Mouse (Mus musculus): ENCODE measurements around the gene Rhox7a.
A peak's percentile ranks its signal among the peaks of the same experiment; 100 is the strongest.
"Not testable (repeated sequence)": the region's sequence is repeated elsewhere in the genome, so short reads cannot be mapped to it uniquely, and the experiment has no call there.

Gene Rhox7a

DNA sequence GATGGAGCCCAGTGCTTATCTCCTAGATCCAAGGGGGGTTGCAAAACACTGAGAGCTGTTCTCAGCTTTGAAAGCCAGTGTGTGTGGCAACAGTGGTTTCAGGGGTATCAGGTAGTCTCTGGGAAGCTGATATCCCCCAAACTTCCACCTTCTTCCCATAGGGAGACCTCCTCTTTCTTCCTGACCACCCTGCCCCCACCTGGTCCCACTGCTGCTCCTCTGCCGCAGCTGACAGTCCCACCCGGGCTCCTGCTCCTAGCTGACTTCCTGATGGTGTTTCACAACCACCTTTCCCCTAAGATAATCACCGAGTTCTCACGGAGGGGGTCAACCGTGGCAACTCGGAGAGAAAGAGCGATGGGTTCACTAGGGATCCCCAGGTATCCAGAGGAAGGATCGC lies at the start of gene Rhox7a:
Gene Rhox7a (plus strand): TSS at position 301 of the 400 bp plus-strand sequence.
- DNase-seq: not testable (repeated sequence)

- peak; percentile 4 for DNase-seq
Measured at GRCm38 (mm10) chrX:37807286-37808080, 24.0 kb upstream of the Rhox7a start.

DNA sequence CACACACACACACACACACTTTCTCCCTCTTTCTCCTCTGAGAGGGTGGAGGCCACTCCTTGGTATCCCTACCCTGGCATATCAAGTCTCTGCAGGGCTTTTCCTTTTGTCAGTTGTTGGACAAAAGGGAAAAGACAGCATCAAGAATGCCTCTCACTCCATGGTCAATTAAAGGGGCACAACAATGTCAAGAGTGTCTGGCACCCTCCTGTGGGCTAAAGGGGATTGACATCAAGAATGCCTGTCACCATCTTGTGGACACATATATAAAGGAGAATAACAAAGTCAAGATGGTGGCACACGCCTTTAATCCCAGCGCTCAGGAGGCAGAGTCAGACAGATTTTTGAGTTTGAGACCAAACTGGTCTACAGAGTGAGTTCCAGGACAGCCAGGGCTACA lies 22.1 kb upstream of the Rhox7a start:
- DNase-seq: no peak

GRCm38 (mm10) chrX:37811179-37811578 lies 20.3 kb upstream of the Rhox7a start:
- peak; percentile 27 for DNase-seq

DNA sequence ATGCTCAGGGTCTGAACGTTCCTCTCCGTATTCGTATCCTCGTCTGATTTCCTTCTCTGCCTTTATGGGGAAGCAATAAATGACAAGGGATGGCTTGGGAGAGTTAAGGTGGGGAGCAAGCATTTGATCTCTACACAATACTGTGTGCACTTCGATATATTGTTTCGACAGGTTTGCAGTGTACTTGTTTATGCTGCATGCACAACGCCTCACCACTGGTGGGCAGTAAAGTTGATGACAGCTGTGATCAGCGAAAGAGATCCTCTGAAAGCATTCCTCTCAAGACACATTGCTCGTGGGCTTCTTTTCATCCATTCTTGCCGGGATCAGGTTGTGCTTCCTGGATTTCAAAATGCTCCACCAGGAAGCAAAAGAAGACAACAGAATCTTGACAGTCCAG lies 15.8 kb upstream of the Rhox7a start:
- no peak for DNase-seq

DNA sequence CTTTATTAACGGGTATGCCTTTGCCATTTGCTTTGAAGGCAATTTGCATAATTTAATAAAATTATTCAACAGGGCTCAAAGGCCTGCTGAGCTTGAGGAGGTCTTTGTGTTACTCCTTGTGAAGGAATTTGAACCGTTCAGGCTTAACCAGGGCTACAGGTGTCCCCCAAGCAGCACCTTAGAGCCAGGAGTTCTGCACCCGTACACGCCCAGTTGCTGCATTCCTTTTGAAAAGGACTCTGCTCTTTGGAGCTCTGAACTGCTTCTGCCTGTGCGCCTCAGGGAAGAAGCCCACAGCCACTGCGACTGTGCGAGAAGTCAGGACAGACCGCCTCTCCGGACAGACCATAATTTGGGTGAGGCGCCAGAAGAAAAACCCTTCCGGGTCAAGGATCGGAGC lies 4.9 kb upstream of the Rhox7a start, which contains the start of gene Rhox6:
Gene Rhox6 (plus strand): TSS at position 301 of the 400 bp plus-strand sequence.
- DNase-seq: not testable (repeated sequence)

GRCm38 (mm10) chrX:37871641-37872040 lies 40.2 kb downstream of the Rhox7a start:
- no peak for DNase-seq

DNA sequence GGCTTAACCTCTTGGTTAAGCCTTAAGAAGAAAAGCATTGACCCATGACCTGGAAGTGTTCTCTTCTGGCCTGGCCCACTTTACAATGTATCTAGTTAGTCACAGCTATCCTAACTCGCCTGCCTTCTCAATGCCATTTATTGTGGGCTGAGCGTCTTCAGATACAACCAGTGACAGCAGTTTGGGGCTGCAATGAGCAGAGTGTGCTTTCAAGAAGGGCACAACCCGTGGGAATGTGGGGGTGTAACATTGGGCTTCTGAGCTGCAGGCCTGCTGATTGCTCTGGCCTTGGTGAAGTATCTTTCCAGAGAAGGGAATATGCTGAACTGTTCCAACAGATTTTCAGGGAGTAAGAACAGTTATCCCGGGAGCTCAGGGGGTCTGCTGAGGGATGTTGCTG lies 47.4 kb downstream of the Rhox7a start, which contains the start of gene Rhox8:
Gene Rhox8 (minus strand): TSS at position 101 of the 400 bp plus-strand sequence.
- no peak for DNase-seq
